Mouse (Mus musculus) C2C12 (cell line): Measurements from ENCODE around the gene Slc4a2.

ENCODE experiments used
- CEBPB ChIP-seq: IDR thresholded peaks from one replicate; pipeline ENCODE4 v1.6.1; 2011; ENCODE audit warnings: low read depth, mild to moderate bottlenecking, control low read depth, moderate library complexity
- CTCF ChIP-seq: IDR thresholded peaks from one replicate; pipeline ENCODE4 v1.5.1; 2011; ENCODE audit not compliant: control insufficient read depth, insufficient read depth, insufficient read length
- FOSL1 ChIP-seq: IDR thresholded peaks from one replicate; pipeline ENCODE4 v1.8.0; 2011; ENCODE audit warnings: mild to moderate bottlenecking, low read length; ENCODE audit not compliant: poor library complexity, insufficient read depth, severe bottlenecking
- MAX ChIP-seq: IDR thresholded peaks from one replicate; pipeline ENCODE4 v1.6.1; 2011; ENCODE audit warnings: mild to moderate bottlenecking, control low read depth
- MYOD1 ChIP-seq: IDR thresholded peaks from one replicate; pipeline ENCODE4 v1.6.1; 2011; ENCODE audit warnings: low read depth; ENCODE audit not compliant: control insufficient read depth, insufficient read length
- MYOG ChIP-seq: IDR thresholded peaks from one replicate; pipeline ENCODE4 v1.6.1; 2011; ENCODE audit not compliant: control insufficient read depth, insufficient read length; ENCODE audit errors: extremely low read depth
- USF1 ChIP-seq: IDR thresholded peaks from one replicate; pipeline ENCODE4 v1.6.1; 2011; ENCODE audit warnings: low read depth, mild to moderate bottlenecking, control low read depth, moderate library complexity

- TF ChIP-seq CTCF (no peak), USF1 (no peak), MAX (no peak), FOSL1 (no peak), CEBPB (no peak), MYOG (no peak), MYOD1 (no peak)
Measured at GRCm38 (mm10) chr5:24484963-24485362, 61.3 kb downstream of the Slc4a2 start.
